Mouse (Mus musculus) kidney, embryonic 14.5 days (tissue): Measurements from ENCODE around the gene Kctd18. TPM values are rescaled to one million over a fixed set of nuclear protein-coding genes. Genes with fewer than 3 reads are reported as not detected.
A peak's percentile ranks its signal among the peaks of the same experiment; 100 is the strongest.
"Not testable (repeated sequence)": the region's sequence is repeated elsewhere in the genome, so short reads cannot be mapped to it uniquely, and the experiment has no call there.

Experiments
- ATAC-seq: fragments of 200-750 bp; cut with Nextera tagmentation; 2 replicates; pipeline ENCODE4 v1.8.0; 2017; ENCODE audit warnings: moderate number of reproducible peaks, mild to moderate bottlenecking, moderate TSS enrichment, moderate library complexity; ENCODE audit not compliant: low FRiP score, low TSS enrichment
- H3K27ac ChIP-seq: fragments of 300-500 bp; sonication (generic); 2 replicates; pipeline ENCODE4 v1.5.1; 2014; ENCODE audit warnings: low read depth, mild to moderate bottlenecking, low read length, moderate library complexity, mixed read lengths
- H3K27me3 ChIP-seq: fragments of 300-500 bp; sonication (generic); 2 replicates; pipeline ENCODE4 v1.6.1; 2014; ENCODE audit warnings: mild to moderate bottlenecking, low read length; ENCODE audit not compliant: control insufficient read depth, insufficient read depth
- H3K36me3 ChIP-seq: fragments of 300-500 bp; sonication (generic); 2 replicates; pipeline ENCODE4 v1.6.1; 2014; ENCODE audit warnings: low read length, mixed read lengths; ENCODE audit not compliant: control insufficient read depth, insufficient read depth
- H3K4me1 ChIP-seq: fragments of 300-500 bp; sonication (generic); 2 replicates; pipeline ENCODE4 v1.6.1; 2014; ENCODE audit warnings: low read length, mixed read lengths; ENCODE audit not compliant: control insufficient read depth, insufficient read depth
- H3K4me2 ChIP-seq: fragments of 300-500 bp; sonication (generic); replicated peaks from 2 replicates; pipeline ENCODE4 v1.6.1; 2014; ENCODE audit warnings: low read depth, mild to moderate bottlenecking, low read length
- H3K4me3 ChIP-seq: fragments of 300-500 bp; sonication (generic); 2 replicates; pipeline ENCODE4 v1.5.1; 2014; ENCODE audit warnings: mild to moderate bottlenecking, low read length
- H3K9ac ChIP-seq: fragments of 300-500 bp; sonication (generic); 2 replicates; pipeline ENCODE4 v1.6.1; 2014; ENCODE audit warnings: low read depth, mild to moderate bottlenecking, low read length, moderate library complexity
- H3K9me3 ChIP-seq: fragments of 300-500 bp; sonication (generic); 2 replicates; pipeline ENCODE4 v1.6.1; 2016; ENCODE audit warnings: low read length; ENCODE audit not compliant: control insufficient read depth
- WGBS: fragments of 180-500 bp; shearing (Covaris S2); extraction: QIAGEN DNeasy Blood & Tissue Kit; methylation state at CpG from one replicate; pipeline ENCODE4 v1.1.7; 2014; 5-methylcytosine and 5-hydroxymethylcytosine counted together
- polyA plus RNA-seq: library from polyadenylated mRNA; unstranded; fragments of >200 nt; fragmentation: Nextera tagmentation; extraction: Ambion mirVana; gene quantifications from 2 replicates; pipeline ENCODE4 v1.2.1, GENCODE M21; 2014

The Kctd18 gene
- polyA plus RNA-seq, 1 experiment from 2014 or later: 16.1 TPM

GRCm38 (mm10) chr1:58006388-58006787 lies 12.4 kb downstream of the Kctd18 start:
- not testable (repeated sequence) for H3K27ac ChIP-seq, H3K9me3 ChIP-seq, H3K4me1 ChIP-seq, H3K4me3 ChIP-seq, ATAC-seq, H3K4me2 ChIP-seq, H3K9ac ChIP-seq, H3K27me3 ChIP-seq
- whole genome bisulfite sequencing: 97% methylated on average over 7 of the region's 7 CpGs
- H3K36me3 ChIP-seq: peaks cover 26% of the 10 kb centered on the region; the same call in 1 of the 2 replicates

- WGBS: 80% methylated on average over 3 of the region's 3 CpGs
- Histone ChIP-seq H3K4me2 (no peak overlapping the region), H3K9ac (no peak overlapping the region)
Observed at GRCm38 (mm10) chr1:57998146-57998545, 20.6 kb downstream of the Kctd18 start.

GRCm38 (mm10) chr1:57996133-57996615 lies 22.6 kb downstream of the Kctd18 start:
- peak overlapping the region; percentile 71 for H3K27ac ChIP-seq
- H3K9me3 ChIP-seq: no peaks in the 10 kb centered on the region
- peaks cover 8% of the 10 kb centered on the region for H3K4me1 ChIP-seq
- H3K9ac ChIP-seq: peak overlapping the region; percentile 83
- H3K4me2 ChIP-seq: peak overlapping the region; percentile 81
- H3K27me3 ChIP-seq: no peaks in the 10 kb centered on the region
- H3K36me3 ChIP-seq: peaks cover 2% of the 10 kb centered on the region; the same call in 1 of the 2 replicates
- H3K4me3 ChIP-seq: peak overlapping the region; percentile 96
- ATAC-seq: peak; percentile 41
- under 1% methylated on average over 29 of the region's 29 CpGs for WGBS

More at GRCm38 (mm10) chr1:57998146-57998545, 20.6 kb downstream of the Kctd18 start:
- Histone ChIP-seq H3K4me3 (no peak overlapping the region), H3K9me3 (no peaks in the 10 kb centered on the region), H3K27ac (no peak overlapping the region), H3K36me3 (peaks cover 9% of the 10 kb centered on the region; the same call in 1 of the 2 replicates), H3K27me3 (no peaks in the 10 kb centered on the region), H3K4me1 (peaks cover 8% of the 10 kb centered on the region)
- no peak for ATAC-seq

- H3K27ac ChIP-seq: peak within 1 kb of the TSS; percentile 71
- H3K36me3 ChIP-seq: no peaks in the 10 kb centered on the region; the same call in 1 of the 2 replicates
Observed at GRCm38 (mm10) chr1:57995432-57996132, 23.2 kb downstream of the Kctd18 start, which contains the start of gene Sgo2a. TSS of gene Sgo2a (plus strand) at chr1:57995971.

GRCm38 (mm10) chr1:57991277-57991676 lies 27.5 kb downstream of the Kctd18 start:
- Histone ChIP-seq H3K4me1 (no peaks in the 10 kb centered on the region), H3K9ac (no peak overlapping the region), H3K36me3 (no peaks in the 10 kb centered on the region), H3K4me2 (no peak overlapping the region), H3K27me3 (no peaks in the 10 kb centered on the region; the same call in 1 of the 2 replicates), H3K27ac (no peak overlapping the region), H3K9me3 (no peaks in the 10 kb centered on the region), H3K4me3 (no peak overlapping the region)
- ATAC-seq: no peak
- 90% methylated on average over 2 of the region's 2 CpGs for WGBS

More at GRCm38 (mm10) chr1:57995432-57996132, 23.2 kb downstream of the Kctd18 start, which contains the start of gene Sgo2a:
- 7% methylated on average over 30 of the region's 30 CpGs for WGBS
- H3K27me3 ChIP-seq: no peaks in the 10 kb centered on the region
- peak; percentile 99 for ATAC-seq
- peak within 1 kb of the TSS; percentile 81 for H3K4me2 ChIP-seq
- H3K9ac ChIP-seq: peak within 1 kb of the TSS; percentile 83
- peak within 1 kb of the TSS; percentile 96 for H3K4me3 ChIP-seq
- H3K9me3 ChIP-seq: no peaks in the 10 kb centered on the region
- peaks cover 8% of the 10 kb centered on the region for H3K4me1 ChIP-seq

- no peak for ATAC-seq
- WGBS: 79% methylated on average over 6 of the region's 6 CpGs
Observed at GRCm38 (mm10) chr1:57989052-57989600, 29.6 kb downstream of the Kctd18 start.

GRCm38 (mm10) chr1:57976860-57977259 lies 41.9 kb downstream of the Kctd18 start:
- H3K9ac ChIP-seq: no peak overlapping the region
- H3K4me2 ChIP-seq: no peak overlapping the region
- no peaks in the 10 kb centered on the region for H3K4me1 ChIP-seq
- no peak for ATAC-seq
- H3K27me3 ChIP-seq: no peaks in the 10 kb centered on the region
- no peak overlapping the region for H3K4me3 ChIP-seq
- WGBS: 92% methylated on average over 3 of the region's 3 CpGs
- H3K27ac ChIP-seq: no peak overlapping the region
- no peaks in the 10 kb centered on the region for H3K36me3 ChIP-seq
- H3K9me3 ChIP-seq: no peaks in the 10 kb centered on the region

More at GRCm38 (mm10) chr1:57989052-57989600, 29.6 kb downstream of the Kctd18 start:
- Histone ChIP-seq H3K27me3 (no peaks in the 10 kb centered on the region; the same call in 1 of the 2 replicates), H3K27ac (no peak overlapping the region), H3K9me3 (no peaks in the 10 kb centered on the region), H3K9ac (no peak overlapping the region), H3K4me3 (no peak overlapping the region), H3K36me3 (no peaks in the 10 kb centered on the region), H3K4me1 (no peaks in the 10 kb centered on the region), H3K4me2 (no peak overlapping the region)

- Histone ChIP-seq H3K36me3 (peaks cover 3% of the 10 kb centered on the region; the same call in 1 of the 2 replicates), H3K9me3 (no peaks in the 10 kb centered on the region), H3K27me3 (no peaks in the 10 kb centered on the region), H3K4me2 (no peak overlapping the region), H3K9ac (no peak overlapping the region), H3K4me1 (peaks cover 10% of the 10 kb centered on the region; the same call in 1 of the 2 replicates), H3K27ac (no peak overlapping the region), H3K4me3 (no peak overlapping the region)
- 82% methylated on average over 2 of the region's 2 CpGs for WGBS
- ATAC-seq: no peak
Observed at GRCm38 (mm10) chr1:57971588-57971987, 47.2 kb downstream of the Kctd18 start.
